Mouse (Mus musculus): Measurements from ENCODE around the gene Mei4. TPM values are rescaled to one million over a fixed set of nuclear protein-coding genes. Genes with fewer than 3 reads are reported as not detected.

Gene Mei4
- polyA plus RNA-seq, 1 experiment from 2014 or later = 0.33 TPM

DNA sequence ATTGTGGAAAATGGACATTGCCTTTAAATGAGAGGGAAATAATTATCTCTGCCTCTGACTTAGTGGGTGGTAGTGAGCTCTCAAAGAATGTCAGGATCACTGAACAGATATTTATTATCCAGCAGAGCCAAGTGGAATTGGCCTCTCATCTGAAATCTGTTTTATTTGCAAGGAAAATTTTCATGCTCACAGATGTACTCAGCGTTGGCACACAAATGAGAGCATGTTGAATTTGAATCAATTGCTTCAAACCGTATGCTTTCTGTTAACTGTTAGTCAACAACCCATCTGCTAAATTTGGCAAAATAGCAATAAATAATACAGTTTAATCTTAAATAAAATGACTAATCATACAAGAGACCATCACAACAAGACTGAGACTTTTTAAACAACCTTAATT lies 181.0 kb downstream of the Mei4 start:
- H3K36me3 ChIP-seq (ENCODE audit: control insufficient read depth, insufficient read depth, low read length) = no peaks in the 10 kb centered on the region
- H3K9me3 ChIP-seq (ENCODE audit: control insufficient read depth, low read length) = no peaks in the 10 kb centered on the region
- no peaks in the 10 kb centered on the region for H3K4me1 ChIP-seq (ENCODE audit: control insufficient read depth, insufficient read depth, low read length)
- H3K4me3 ChIP-seq (ENCODE audit: low read depth, low read length) = no peak overlapping the region
- no peak for DNase-seq (ENCODE audit: low spot score)
- 89% methylated on average over 2 of the region's 2 CpGs for WGBS
- no peak overlapping the region for H3K9ac ChIP-seq (ENCODE audit: low read length)
- no peaks in the 10 kb centered on the region for H3K27me3 ChIP-seq (ENCODE audit: control insufficient read depth, insufficient read depth, low read length)
- no peak overlapping the region for H3K27ac ChIP-seq (ENCODE audit: low read depth, low read length)
- H3K4me2 ChIP-seq (ENCODE audit: low read depth) = no peak overlapping the region
- ATAC-seq (ENCODE audit: insufficient read depth, low FRiP score, low TSS enrichment) = no peak

DNA sequence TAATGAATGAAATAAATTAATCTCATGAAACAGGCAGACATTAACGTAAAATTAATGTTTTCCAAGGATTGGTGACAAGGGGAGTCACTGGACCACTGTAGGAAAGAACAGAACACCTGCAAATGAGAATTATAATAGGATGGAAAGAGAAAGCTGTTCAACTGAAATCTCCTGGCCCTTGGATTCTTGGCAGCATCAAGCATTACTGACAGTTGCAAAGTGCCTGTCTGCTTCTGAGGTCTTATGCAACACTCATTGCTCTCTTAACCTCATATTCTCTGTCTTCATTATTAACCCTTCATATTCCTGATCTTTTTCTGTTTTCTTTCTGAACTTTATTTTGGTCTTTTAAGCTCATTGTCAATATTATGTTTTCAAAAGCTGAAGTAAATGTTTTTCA lies 210.4 kb downstream of the Mei4 start:
- no peak for DNase-seq (ENCODE audit: low spot score)
- H3K27me3 ChIP-seq (ENCODE audit: control insufficient read depth, insufficient read depth, low read length) = no peaks in the 10 kb centered on the region
- no peaks in the 10 kb centered on the region for H3K9me3 ChIP-seq (ENCODE audit: control insufficient read depth, low read length)
- no peaks in the 10 kb centered on the region for H3K4me1 ChIP-seq (ENCODE audit: control insufficient read depth, insufficient read depth, low read length)
- no peaks in the 10 kb centered on the region for H3K36me3 ChIP-seq (ENCODE audit: control insufficient read depth, insufficient read depth, low read length)
- no peak overlapping the region for H3K27ac ChIP-seq (ENCODE audit: low read depth, low read length)
- H3K4me3 ChIP-seq (ENCODE audit: low read depth, low read length) = no peak overlapping the region
- H3K9ac ChIP-seq (ENCODE audit: low read length) = no peak overlapping the region
- no peak overlapping the region for H3K4me2 ChIP-seq (ENCODE audit: low read depth)
- ATAC-seq (ENCODE audit: insufficient read depth, low FRiP score, low TSS enrichment) = no peak
- 76% methylated on average over 1 of the region's 1 CpGs for WGBS

DNA sequence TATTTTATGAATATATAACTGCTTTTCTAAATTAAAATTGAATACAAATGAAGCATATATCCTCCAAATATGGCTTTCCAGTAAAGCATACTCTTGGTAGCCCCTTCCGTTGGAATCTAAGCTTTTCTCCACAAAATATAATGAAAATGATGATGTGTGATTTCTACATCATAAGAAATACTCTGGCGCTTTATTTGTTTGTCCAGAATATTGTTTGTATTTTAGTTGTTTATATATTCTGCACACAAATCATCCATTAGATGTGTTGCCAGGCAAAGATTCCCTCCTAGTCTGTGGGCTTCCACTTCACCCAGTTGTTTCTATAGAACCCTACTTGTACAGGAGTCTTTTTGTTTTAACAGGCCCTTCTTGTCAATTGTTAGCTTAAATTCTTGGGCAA lies 211.8 kb downstream of the Mei4 start:
- Histone ChIP-seq H3K4me1 (ENCODE audit: control insufficient read depth, insufficient read depth, low read length) (no peaks in the 10 kb centered on the region), H3K9ac (ENCODE audit: low read length) (no peak overlapping the region), H3K4me3 (ENCODE audit: low read depth, low read length) (no peak overlapping the region), H3K27me3 (ENCODE audit: control insufficient read depth, insufficient read depth, low read length) (no peaks in the 10 kb centered on the region), H3K4me2 (ENCODE audit: low read depth) (no peak overlapping the region), H3K36me3 (ENCODE audit: control insufficient read depth, insufficient read depth, low read length) (no peaks in the 10 kb centered on the region), H3K27ac (ENCODE audit: low read depth, low read length) (no peak overlapping the region), H3K9me3 (ENCODE audit: control insufficient read depth, low read length) (no peaks in the 10 kb centered on the region)
- ATAC-seq (ENCODE audit: insufficient read depth, low FRiP score, low TSS enrichment) (no peak), DNase-seq (ENCODE audit: low spot score) (no peak)
- 91% methylated on average over 2 of the region's 2 CpGs for WGBS

DNA sequence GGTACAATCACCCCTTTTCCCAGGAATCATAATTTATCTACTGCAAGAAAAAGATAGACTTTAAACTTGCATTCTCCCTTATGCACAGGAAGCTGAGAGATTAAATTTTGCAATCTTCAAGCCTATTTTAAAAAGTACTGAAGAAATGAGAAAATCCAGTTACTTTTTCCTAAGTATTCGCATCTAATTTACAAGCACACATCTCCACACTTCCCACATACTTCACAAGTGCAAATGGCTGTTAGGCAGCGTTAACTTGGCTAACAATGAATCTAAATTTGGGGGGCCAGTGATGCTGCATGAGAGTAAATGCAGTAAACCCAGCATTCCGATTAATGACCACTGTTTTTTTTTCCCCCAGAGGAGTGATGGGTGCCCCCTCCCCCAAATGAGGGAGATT lies 232.9 kb downstream of the Mei4 start:
- Histone ChIP-seq H3K4me2 (ENCODE audit: low read depth) (no peak overlapping the region), H3K36me3 (ENCODE audit: control insufficient read depth, insufficient read depth, low read length) (no peaks in the 10 kb centered on the region), H3K9ac (ENCODE audit: low read length) (no peak overlapping the region), H3K4me3 (ENCODE audit: low read depth, low read length) (no peak overlapping the region), H3K27ac (ENCODE audit: low read depth, low read length) (no peak overlapping the region), H3K27me3 (ENCODE audit: control insufficient read depth, insufficient read depth, low read length) (no peaks in the 10 kb centered on the region), H3K4me1 (ENCODE audit: control insufficient read depth, insufficient read depth, low read length) (no peaks in the 10 kb centered on the region), H3K9me3 (ENCODE audit: control insufficient read depth, low read length) (no peaks in the 10 kb centered on the region)
- ATAC-seq (ENCODE audit: insufficient read depth, low FRiP score, low TSS enrichment) (no peak), DNase-seq (ENCODE audit: low spot score) (no peak)
- WGBS = 79% methylated on average over 3 of the region's 3 CpGs

DNA sequence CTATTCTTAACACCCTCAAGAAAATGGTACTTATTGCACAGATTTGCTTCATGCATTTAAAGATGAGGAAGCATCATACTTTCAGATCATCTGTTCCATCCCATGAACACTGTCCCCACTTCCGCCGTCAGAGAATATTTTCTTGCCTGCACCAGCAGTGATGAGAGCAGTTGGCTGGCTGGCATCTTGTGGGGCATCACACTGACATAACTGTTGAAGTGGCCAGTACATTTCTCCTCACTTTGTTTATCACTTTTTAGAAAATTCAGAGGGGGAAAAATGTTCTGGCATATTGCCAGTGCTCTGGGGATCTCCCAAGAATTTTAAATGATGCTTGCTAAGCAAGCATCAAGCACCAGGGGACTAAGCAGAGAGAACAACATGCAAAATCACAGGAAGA lies 251.4 kb downstream of the Mei4 start:
- Histone ChIP-seq H3K4me1 (ENCODE audit: control insufficient read depth, insufficient read depth, low read length) (no peaks in the 10 kb centered on the region), H3K27ac (ENCODE audit: low read depth, low read length) (no peak overlapping the region), H3K9ac (ENCODE audit: low read length) (no peak overlapping the region), H3K27me3 (ENCODE audit: control insufficient read depth, insufficient read depth, low read length) (no peaks in the 10 kb centered on the region), H3K9me3 (ENCODE audit: control insufficient read depth, low read length) (no peaks in the 10 kb centered on the region), H3K4me2 (ENCODE audit: low read depth) (no peak overlapping the region), H3K4me3 (ENCODE audit: low read depth, low read length) (no peak overlapping the region), H3K36me3 (ENCODE audit: control insufficient read depth, insufficient read depth, low read length) (no peaks in the 10 kb centered on the region)
- ATAC-seq (ENCODE audit: insufficient read depth, low FRiP score, low TSS enrichment) = no peak
- no peak for DNase-seq (ENCODE audit: low spot score)
- 90% methylated on average over 2 of the region's 2 CpGs for WGBS

DNA sequence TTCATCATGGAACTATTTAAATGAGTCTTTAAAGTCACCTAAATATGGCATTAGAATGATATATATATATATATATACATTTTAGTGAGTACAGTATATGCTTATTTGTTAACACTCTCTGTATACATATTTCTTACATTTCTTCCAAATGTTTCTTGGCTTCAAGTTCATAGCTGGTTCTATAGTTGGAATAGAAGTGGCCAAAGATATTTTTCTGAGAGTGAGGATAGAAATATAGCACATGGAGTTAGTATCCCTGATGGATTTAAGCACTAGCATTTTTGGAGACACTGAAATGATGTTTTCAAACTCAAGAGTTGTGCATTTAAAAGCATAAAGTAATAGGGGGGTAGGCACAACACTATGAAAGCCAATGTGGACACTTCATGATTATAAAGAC lies 272.6 kb downstream of the Mei4 start:
- H3K4me3 ChIP-seq (ENCODE audit: low read depth, low read length) = no peak overlapping the region
- ATAC-seq (ENCODE audit: insufficient read depth, low FRiP score, low TSS enrichment) (no peak), DNase-seq (ENCODE audit: low spot score) (no peak)
- no peaks in the 10 kb centered on the region for H3K4me1 ChIP-seq (ENCODE audit: control insufficient read depth, insufficient read depth, low read length)
- H3K36me3 ChIP-seq (ENCODE audit: control insufficient read depth, insufficient read depth, low read length) = no peaks in the 10 kb centered on the region
- H3K4me2 ChIP-seq (ENCODE audit: low read depth) = no peak overlapping the region
- H3K9ac ChIP-seq (ENCODE audit: low read length) = no peak overlapping the region
- H3K9me3 ChIP-seq (ENCODE audit: control insufficient read depth, low read length) = no peaks in the 10 kb centered on the region
- no peaks in the 10 kb centered on the region for H3K27me3 ChIP-seq (ENCODE audit: control insufficient read depth, insufficient read depth, low read length)
- H3K27ac ChIP-seq (ENCODE audit: low read depth, low read length) = no peak overlapping the region

DNA sequence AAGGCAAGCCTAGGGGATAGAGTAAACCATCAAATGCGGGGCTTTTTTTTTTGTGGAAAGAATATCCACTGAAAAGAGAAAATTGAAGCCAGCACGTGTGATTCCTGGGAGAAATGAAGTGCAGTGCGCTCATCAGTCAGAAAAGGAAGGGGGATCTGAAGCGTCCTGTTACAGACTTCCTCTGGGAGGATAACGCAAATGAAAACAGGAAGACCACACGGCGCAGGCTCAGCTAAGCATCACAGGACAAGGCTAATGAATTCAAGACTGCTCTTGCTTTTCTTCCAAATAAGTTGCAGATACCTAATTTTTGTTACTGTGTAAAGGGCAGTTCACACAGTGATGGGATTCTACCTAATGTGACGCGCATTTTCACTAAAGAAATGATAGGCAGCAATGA lies 296.7 kb downstream of the Mei4 start:
- H3K4me1 ChIP-seq (ENCODE audit: control insufficient read depth, insufficient read depth, low read length) = no peaks in the 10 kb centered on the region
- H3K36me3 ChIP-seq (ENCODE audit: control insufficient read depth, insufficient read depth, low read length) = no peaks in the 10 kb centered on the region
- no peaks in the 10 kb centered on the region for H3K9me3 ChIP-seq (ENCODE audit: control insufficient read depth, low read length)
- no peak overlapping the region for H3K27ac ChIP-seq (ENCODE audit: low read depth, low read length)
- H3K4me2 ChIP-seq (ENCODE audit: low read depth) = no peak overlapping the region
- 60% methylated on average over 9 of the region's 9 CpGs for WGBS
- H3K9ac ChIP-seq (ENCODE audit: low read length) = no peak overlapping the region
- ATAC-seq (ENCODE audit: insufficient read depth, low FRiP score, low TSS enrichment) (no peak), DNase-seq (ENCODE audit: low spot score) (no peak)
- no peak overlapping the region for H3K4me3 ChIP-seq (ENCODE audit: low read depth, low read length)
- H3K27me3 ChIP-seq (ENCODE audit: control insufficient read depth, insufficient read depth, low read length) = no peaks in the 10 kb centered on the region

DNA sequence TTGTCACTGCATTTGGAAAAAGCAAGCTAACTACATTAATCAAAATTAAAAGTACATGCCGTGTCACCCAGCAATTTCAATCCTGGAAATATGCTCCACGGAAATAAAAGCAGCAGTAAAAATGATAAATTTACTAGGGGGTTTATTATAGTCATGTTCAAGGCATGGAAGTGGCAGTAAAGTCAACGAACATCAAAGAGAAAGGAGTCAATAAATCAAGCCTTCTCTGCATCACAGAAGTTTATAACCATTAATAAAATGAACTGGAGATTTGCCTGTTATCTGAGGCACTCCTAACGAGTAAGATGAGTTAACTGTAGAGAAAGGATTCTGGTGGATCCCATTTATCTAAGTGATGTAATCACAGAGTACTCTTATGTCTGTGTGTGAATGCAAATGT lies 298.9 kb downstream of the Mei4 start:
- no peak overlapping the region for H3K9ac ChIP-seq (ENCODE audit: low read length)
- no peak for DNase-seq (ENCODE audit: low spot score)
- 0 out of 2 replicates have a peak, but pooled peaks have one; percentile 35 for ATAC-seq (ENCODE audit: insufficient read depth, low FRiP score, low TSS enrichment)
- no peaks in the 10 kb centered on the region for H3K4me1 ChIP-seq (ENCODE audit: control insufficient read depth, insufficient read depth, low read length)
- H3K4me3 ChIP-seq (ENCODE audit: low read depth, low read length) = no peak overlapping the region
- no peak overlapping the region for H3K27ac ChIP-seq (ENCODE audit: low read depth, low read length)
- no peak overlapping the region for H3K4me2 ChIP-seq (ENCODE audit: low read depth)
- H3K9me3 ChIP-seq (ENCODE audit: control insufficient read depth, low read length) = no peaks in the 10 kb centered on the region
- 27% methylated on average over 4 of the region's 4 CpGs for WGBS
- H3K36me3 ChIP-seq (ENCODE audit: control insufficient read depth, insufficient read depth, low read length) = no peaks in the 10 kb centered on the region
- no peaks in the 10 kb centered on the region for H3K27me3 ChIP-seq (ENCODE audit: control insufficient read depth, insufficient read depth, low read length)

DNA sequence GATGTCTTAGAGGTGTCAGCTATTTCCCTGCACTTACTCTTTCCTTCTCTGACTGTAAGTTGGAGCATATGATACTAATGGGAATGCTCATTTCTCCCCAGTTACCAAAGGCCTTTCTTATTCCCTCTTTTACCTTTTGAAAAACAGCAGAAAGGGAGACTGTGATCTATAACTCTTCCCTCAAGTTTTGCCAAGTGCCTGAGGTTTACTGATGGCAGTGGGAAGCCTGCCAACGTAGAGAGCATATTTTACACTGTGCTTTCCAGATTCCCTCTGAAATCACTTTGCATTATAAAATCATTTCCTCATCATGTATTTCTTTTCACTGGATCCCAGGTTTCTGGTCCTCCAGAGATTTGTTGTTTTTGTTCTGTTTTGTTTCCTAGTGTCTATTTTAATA lies 354.5 kb downstream of the Mei4 start:
- Histone ChIP-seq H3K36me3 (ENCODE audit: control insufficient read depth, insufficient read depth, low read length) (no peaks in the 10 kb centered on the region), H3K27me3 (ENCODE audit: control insufficient read depth, insufficient read depth, low read length) (no peaks in the 10 kb centered on the region), H3K4me3 (ENCODE audit: low read depth, low read length) (no peak overlapping the region), H3K9me3 (ENCODE audit: control insufficient read depth, low read length) (no peaks in the 10 kb centered on the region), H3K4me1 (ENCODE audit: control insufficient read depth, insufficient read depth, low read length) (no peaks in the 10 kb centered on the region), H3K4me2 (ENCODE audit: low read depth) (no peak overlapping the region), H3K9ac (ENCODE audit: low read length) (no peak overlapping the region), H3K27ac (ENCODE audit: low read depth, low read length) (no peak overlapping the region)
- DNase-seq (ENCODE audit: low spot score) (no peak), ATAC-seq (ENCODE audit: insufficient read depth, low FRiP score, low TSS enrichment) (no peak)
- WGBS = 79% methylated on average over 1 of the region's 1 CpGs

Data from neural tube, embryonic 11.5 days (tissue).